ENCODE assay signal across 8 mouse cellular contexts in the genomic region with DNA sequence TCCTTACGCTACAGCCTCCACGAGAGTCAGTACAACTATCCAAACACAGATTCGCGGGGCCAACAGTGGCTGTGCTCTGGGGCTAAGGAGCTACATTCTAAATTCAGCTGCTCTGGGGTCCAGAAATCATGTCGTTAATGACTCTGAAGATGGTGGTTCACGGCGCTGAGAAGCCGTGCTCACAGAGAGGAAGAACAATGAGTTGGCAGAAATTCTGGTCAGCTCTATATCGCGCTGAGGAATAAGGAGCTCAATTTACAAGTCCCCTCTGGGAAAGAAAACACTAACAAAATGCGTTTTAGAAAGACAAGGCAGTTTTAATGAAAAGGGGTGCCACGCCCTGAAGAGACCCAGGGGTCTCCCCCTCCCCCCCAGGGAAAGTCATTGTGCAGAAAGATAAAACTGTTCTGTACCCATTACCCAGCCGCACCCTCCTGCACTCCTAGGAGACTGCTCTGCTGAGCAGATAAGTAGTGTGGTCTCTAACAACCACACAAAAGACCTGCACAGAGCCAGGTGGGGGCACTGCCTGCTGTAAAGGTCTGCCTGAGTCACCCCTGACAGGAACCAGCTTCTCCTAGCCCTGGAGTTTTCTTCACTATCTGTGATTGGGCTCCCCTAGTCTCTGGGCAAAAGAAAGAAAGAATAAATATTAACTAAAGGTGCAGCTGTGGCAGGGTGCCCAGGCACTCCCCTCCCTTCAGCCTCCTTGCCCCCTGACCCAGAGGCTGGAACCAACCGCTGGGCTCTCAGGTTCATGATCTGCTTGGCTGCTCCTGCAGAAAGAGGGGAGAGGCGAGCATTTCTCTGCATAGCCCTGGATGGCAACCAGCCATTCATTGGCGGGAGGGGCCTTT. TPM values are rescaled to one million over a fixed set of nuclear protein-coding genes. Genes with fewer than 3 reads are reported as not detected.
DNase-seq lines count a peak whose midpoint lies in the region; ATAC-seq and TF ChIP-seq lines count a peak whose summit lies in the region.

No protein-coding gene starts in this region.

- no peaks in the 10 kb centered on the region for H3K27me3 ChIP-seq in lung, postnatal 0 days (replicated peaks; ENCODE audit: insufficient read depth, low read length)
- H3K27me3 ChIP-seq in forebrain, embryonic 13.5 days = no peaks in the 10 kb centered on the region
- H3K27me3 ChIP-seq in midbrain, postnatal 0 days (ENCODE audit: insufficient read depth, low read length) = no peaks in the 10 kb centered on the region

- WGBS in lung, postnatal 0 days = 46% methylated on average over 16 of the region's 16 CpGs
- WGBS in forebrain, embryonic 13.5 days = 43% methylated on average over 16 of the region's 16 CpGs
- WGBS in midbrain, postnatal 0 days = 50% methylated on average over 16 of the region's 16 CpGs

- no peak for TF ChIP-seq CTCF in lung, postnatal 0 days (IDR thresholded peaks at IDR 0.05)
- TF ChIP-seq CTCF in midbrain, postnatal 0 days (IDR thresholded peaks at IDR 0.05) = no peak

- TF ChIP-seq EP300 in lung, postnatal 0 days (IDR thresholded peaks at IDR 0.05) = 0 out of 2 replicates have a peak, but pooled peaks have one; percentile 24

- peaks cover 4% of the 10 kb centered on the region; the same call in 1 of the 2 replicates for H3K4me1 ChIP-seq in lung, postnatal 0 days (ENCODE audit: insufficient read depth, low read depth, low read length)
- peaks cover 3% of the 10 kb centered on the region; the same call in 1 of the 2 replicates for H3K4me1 ChIP-seq in forebrain, embryonic 13.5 days
- 0 out of 2 replicates have a peak, but pooled peaks cover 4% of the 10 kb centered on the region for H3K4me1 ChIP-seq in midbrain, postnatal 0 days (ENCODE audit: insufficient read depth, low read length)

- peak; percentile 68 for ATAC-seq in lung, postnatal 0 days
- ATAC-seq in forebrain, embryonic 13.5 days = no peak
- no peak for ATAC-seq in midbrain, postnatal 0 days (ENCODE audit: low FRiP score)

- H3K9ac ChIP-seq in lung, postnatal 0 days (replicated peaks; ENCODE audit: low read depth) = no peak overlapping the region
- no peak overlapping the region for H3K9ac ChIP-seq in forebrain, embryonic 13.5 days
- H3K9ac ChIP-seq in midbrain, postnatal 0 days (replicated peaks; ENCODE audit: low read length, poor library complexity, severe bottlenecking) = no peak overlapping the region

- H3K27ac ChIP-seq in lung, postnatal 0 days (ENCODE audit: low read length) = peak overlapping the region; percentile 55
- H3K27ac ChIP-seq in forebrain, embryonic 13.5 days = no peak overlapping the region
- H3K27ac ChIP-seq in midbrain, postnatal 0 days (ENCODE audit: low read depth, low read length) = no peak overlapping the region

- no peaks in the 10 kb centered on the region for H3K9me3 ChIP-seq in lung, postnatal 0 days (ENCODE audit: low read length)
- no peaks in the 10 kb centered on the region for H3K9me3 ChIP-seq in forebrain, embryonic 13.5 days (replicated peaks)
- no peaks in the 10 kb centered on the region for H3K9me3 ChIP-seq in midbrain, postnatal 0 days (ENCODE audit: low read length)

- H3K4me3 ChIP-seq in lung, postnatal 0 days (ENCODE audit: low read depth, low read length) = no peak overlapping the region
- H3K4me3 ChIP-seq in forebrain, embryonic 13.5 days = no peak overlapping the region
- H3K4me3 ChIP-seq in midbrain, postnatal 0 days (ENCODE audit: low read depth, low read length) = no peak overlapping the region

- peak; percentile 49 for DNase-seq in urinary bladder, adult 2 months (ENCODE audit: low spot score)
- no peak for DNase-seq in urinary bladder, postnatal 10 days (ENCODE audit: low spot score)
- peak; percentile 97 for DNase-seq in kidney, adult 11 months
- DNase-seq in lung, postnatal 0 days (ENCODE audit: low spot score) = peak; percentile 80
- DNase-seq in thymus, postnatal 36 days = peak; percentile 41 to 60
- no peak for DNase-seq in midbrain, postnatal 0 days (ENCODE audit: low spot score)
- no peak for DNase-seq in frontal cortex, postnatal 10 days (ENCODE audit: low spot score in 2 of 2)

- H3K4me2 ChIP-seq in lung, postnatal 0 days (replicated peaks; ENCODE audit: low read depth, low read length) = peak overlapping the region; percentile 20; the same call in 1 of the 2 replicates
- no peak overlapping the region for H3K4me2 ChIP-seq in forebrain, embryonic 13.5 days
- no peak overlapping the region for H3K4me2 ChIP-seq in midbrain, postnatal 0 days (ENCODE audit: low read depth, low read length, poor library complexity, severe bottlenecking)

- no peaks in the 10 kb centered on the region for H3K36me3 ChIP-seq in lung, postnatal 0 days (ENCODE audit: insufficient read depth, low read length)
- H3K36me3 ChIP-seq in forebrain, embryonic 13.5 days (ENCODE audit: poor library complexity, severe bottlenecking) = no peaks in the 10 kb centered on the region
- H3K36me3 ChIP-seq in midbrain, postnatal 0 days (ENCODE audit: insufficient read depth, low read length) = no peaks in the 10 kb centered on the region

RNA-seq across cellular contexts. Expression of gene Ina, which starts 26.0 kb away (rescaled TPM):
- polyA plus RNA-seq in urinary bladder, adult 2 months (2012; rRNA removed) = 0.03 and 0.10 TPM in 2 replicates
- polyA plus RNA-seq in lung, postnatal 0 days (2015; fragmentation: Nextera tagmentation; extraction: Ambion mirVana) = 0.04 and 0.08 TPM in 2 replicates
- polyA plus RNA-seq in forebrain, embryonic 13.5 days (2015; fragmentation: Nextera tagmentation; extraction: Ambion mirVana) = 206 and 221 TPM in 2 replicates
- 229 and 248 TPM in 2 replicates for total RNA-seq in midbrain, postnatal 0 days (2014; rRNA removed)
- 294 and 310 TPM in 2 replicates for polyA plus RNA-seq in midbrain, postnatal 0 days (2015; fragmentation: Nextera tagmentation; extraction: Ambion mirVana)

RNA-seq across cellular contexts. Expression of gene Nt5c2, which starts 26.5 kb away (rescaled TPM):
- polyA plus RNA-seq in urinary bladder, adult 2 months (2012; rRNA removed) = 34.1 and 36.3 TPM in 2 replicates
- 45.3 and 45.5 TPM in 2 replicates for polyA plus RNA-seq in lung, postnatal 0 days (2015; fragmentation: Nextera tagmentation; extraction: Ambion mirVana)
- 68.8 and 83.9 TPM in 2 replicates for polyA plus RNA-seq in forebrain, embryonic 13.5 days (2015; fragmentation: Nextera tagmentation; extraction: Ambion mirVana)
- 64.1 and 68.1 TPM in 2 replicates for total RNA-seq in midbrain, postnatal 0 days (2014; rRNA removed)
- polyA plus RNA-seq in midbrain, postnatal 0 days (2015; fragmentation: Nextera tagmentation; extraction: Ambion mirVana) = 81.8 and 83.0 TPM in 2 replicates

Comparison
In these comparisons a context has a peak if more than half of its experiments do, and no peak if none do; other contexts are left out.
1. DNase-seq: peak in urinary bladder, adult 2 months (single experiment), kidney, adult 11 months (single experiment), lung, postnatal 0 days (single experiment) and thymus, postnatal 36 days (2 of 2); none in urinary bladder, postnatal 10 days (single experiment), midbrain, postnatal 0 days (single experiment) and frontal cortex, postnatal 10 days (0 of 2).
2. RNA of gene Ina, which starts 26.0 kb away (polyA plus RNA-seq): 294 to 310 TPM in midbrain, postnatal 0 days and 206 to 221 TPM in forebrain, embryonic 13.5 days; 0.04 to 0.08 TPM in lung, postnatal 0 days and 0.03 to 0.10 TPM in urinary bladder, adult 2 months; every median in the first group is over 100 times any median in the second.